Mouse (Mus musculus): ENCODE results near the gene Zic2.

Zic2 gene

GRCm38 (mm10) chr14:122513511-122514036 lies 38.3 kb downstream of the Zic2 start:
- no peak for DNase-seq

GRCm38 (mm10) chr14:122528475-122528874 lies 53.2 kb downstream of the Zic2 start:
- no peak for DNase-seq

Measured in embryo, embryonic 11 days (tissue).